Mouse (Mus musculus) embryonic fibroblast, embryonic 13.5 days (primary cell): ENCODE data around the gene Nectin1.

Experiments used
- CTCF ChIP-seq: IDR thresholded peaks from 2 replicates; pipeline ENCODE4 v1.5.1; 2011; ENCODE audit warnings: mild to moderate bottlenecking, control low read depth, low read length, moderate library complexity, borderline replicate concordance; ENCODE audit not compliant: insufficient read depth
- POLR2A ChIP-seq: IDR thresholded peaks from 2 replicates; pipeline ENCODE4 v1.6.1; 2011; ENCODE audit warnings: low read depth, mild to moderate bottlenecking, control low read depth, low read length, moderate library complexity

GRCm38 (mm10) chr9:43807565-43807964 is 63.8 kb downstream of the Nectin1 start:
- TF ChIP-seq CTCF (no peak), POLR2A (no peak)
